Mouse (Mus musculus) cerebellum, postnatal 14 days (tissue): ENCODE results near the gene Trappc10.
A peak's percentile ranks its signal among the peaks of the same experiment; 100 is the strongest.

Source experiments
- DNase-seq, 2 experiments: peaks; one replicate each; pipeline ENCODE4 v3.0.0; 2021; ENCODE audit warnings: mixed read lengths in 2 of 2

The Trappc10 gene

GRCm38 (mm10) chr10:78244438-78245224 lies at the start of gene Trappc10:
TSS of gene Trappc10 (minus strand) at chr10:78244641.
- DNase-seq = peak; percentile 87 to 90

DNA sequence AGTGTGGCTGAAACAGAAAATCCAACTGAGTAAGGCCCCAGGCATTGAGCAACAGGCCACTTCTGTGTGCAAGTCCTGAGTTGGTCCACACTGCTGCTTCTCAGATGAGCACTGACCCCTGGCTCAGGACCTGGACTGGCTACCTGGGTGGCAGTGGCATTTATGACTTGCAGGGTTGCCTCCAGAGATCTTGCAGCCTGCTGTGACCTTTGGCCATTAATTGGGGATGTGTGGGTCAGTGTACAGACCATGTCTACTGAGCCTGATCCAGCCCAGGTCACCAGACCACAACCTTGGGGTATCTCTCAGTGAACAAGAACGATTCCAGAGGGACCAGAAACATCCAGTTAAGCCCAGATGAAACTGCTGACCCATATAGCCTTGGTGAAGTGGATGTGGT lies 49.1 kb upstream of the Trappc10 start:
- no peak for DNase-seq

GRCm38 (mm10) chr10:78292381-78292780 lies 47.9 kb upstream of the Trappc10 start:
- DNase-seq = no peak

GRCm38 (mm10) chr10:78290730-78291535 lies 46.5 kb upstream of the Trappc10 start:
- DNase-seq = no peak

GRCm38 (mm10) chr10:78288896-78289295 lies 44.5 kb upstream of the Trappc10 start:
- peak; percentile 73 to 79 for DNase-seq

DNA sequence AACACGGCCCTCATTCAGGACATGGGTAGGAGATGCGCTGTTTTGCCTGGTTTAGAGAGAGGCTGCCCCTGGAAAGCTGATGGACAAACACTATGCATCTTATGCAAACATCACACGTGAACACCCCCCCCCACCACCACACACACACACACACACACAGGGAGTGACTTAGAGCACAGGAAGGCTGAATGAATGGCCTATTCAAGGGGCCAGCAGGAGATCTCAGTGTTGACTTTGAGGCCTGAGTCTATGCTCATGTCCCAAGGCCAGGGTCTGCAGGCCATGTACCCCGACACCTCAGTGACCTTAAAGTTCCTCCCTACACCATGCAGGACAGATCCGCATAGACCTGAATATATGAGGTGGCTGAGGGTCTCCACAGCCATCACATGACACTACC lies 43.7 kb upstream of the Trappc10 start:
- no peak for DNase-seq

DNA sequence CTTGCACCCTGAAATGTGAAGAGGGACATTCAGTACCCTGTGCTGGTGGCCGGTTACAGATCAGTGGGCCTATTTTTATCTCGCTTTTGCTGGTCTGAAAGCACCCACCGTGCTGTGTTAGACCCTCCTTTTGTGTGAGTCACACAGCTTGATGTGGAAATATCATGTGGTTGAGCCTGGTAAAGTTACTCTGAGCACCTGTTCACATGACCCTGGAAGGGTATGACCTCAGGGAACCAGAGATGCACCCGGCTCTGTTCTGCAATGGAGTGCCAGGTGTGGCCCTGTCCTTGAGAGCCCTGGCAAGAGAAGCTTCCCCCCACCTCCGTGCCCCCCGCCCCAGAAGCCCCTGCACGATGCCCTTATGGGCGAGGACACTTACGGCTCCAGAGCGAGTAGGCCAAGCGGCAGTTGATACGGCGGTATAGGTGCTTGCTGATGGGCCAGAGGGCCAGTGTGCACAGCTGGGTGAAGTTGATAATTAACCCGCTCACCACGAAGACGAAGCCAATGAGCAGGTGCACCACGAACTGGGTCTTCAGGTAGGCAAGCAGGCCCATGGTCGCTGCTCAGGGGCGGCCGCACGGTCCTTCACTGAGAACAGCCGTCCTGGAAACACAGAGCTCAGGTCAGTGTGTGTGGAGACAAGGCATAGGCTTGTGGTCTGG lies 43.2 kb upstream of the Trappc10 start:
- no peak for DNase-seq

- DNase-seq = no peak
Measured at GRCm38 (mm10) chr10:78285959-78286358, 41.5 kb upstream of the Trappc10 start.

- DNase-seq = no peak
Measured at GRCm38 (mm10) chr10:78285409-78285808, 41.0 kb upstream of the Trappc10 start.

DNA sequence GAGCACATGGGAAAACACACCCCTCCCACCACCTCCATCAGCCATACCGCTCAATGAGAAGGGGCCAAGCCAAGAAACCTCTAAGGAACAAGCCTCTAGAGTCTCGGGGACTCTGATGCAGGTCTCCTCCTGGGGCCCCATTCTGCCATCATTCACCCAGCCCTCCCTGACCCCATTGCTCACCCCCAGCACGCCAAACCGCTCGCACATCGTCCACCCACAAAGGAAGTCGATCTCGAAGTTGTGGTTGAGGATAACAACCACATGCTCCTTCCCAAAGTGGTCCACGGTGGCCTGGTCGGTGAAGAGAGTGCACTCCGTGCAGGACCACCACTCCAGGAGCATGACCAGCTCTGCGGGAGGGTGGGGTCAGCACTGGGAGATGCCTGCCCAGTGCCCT lies 40.4 kb upstream of the Trappc10 start:
- no peak for DNase-seq

DNA sequence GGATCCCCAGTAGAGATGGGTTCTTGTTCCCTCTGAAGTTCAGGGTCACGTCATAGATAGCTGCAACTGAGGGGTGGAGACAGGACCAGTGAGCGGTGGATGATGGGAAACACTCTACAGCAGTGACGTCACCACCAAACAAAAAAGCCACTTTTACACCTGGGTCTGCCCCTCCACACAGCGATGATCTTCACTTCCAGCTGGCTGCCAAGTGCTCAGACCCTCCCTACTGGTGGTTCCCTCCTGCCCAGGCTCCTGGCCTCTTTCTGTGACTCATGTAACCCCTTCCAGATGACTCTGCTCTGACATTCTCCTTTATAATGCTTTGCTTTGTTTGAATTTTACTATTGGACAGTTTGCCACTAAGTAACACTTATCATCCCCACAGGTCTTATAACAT lies 38.0 kb upstream of the Trappc10 start:
- DNase-seq = no peak

GRCm38 (mm10) chr10:78280486-78280885 lies 36.0 kb upstream of the Trappc10 start:
- no peak for DNase-seq

- DNase-seq = peak; percentile 77
Measured at GRCm38 (mm10) chr10:78279210-78279609, 34.8 kb upstream of the Trappc10 start.

- DNase-seq = peak; percentile 38 to 55
Measured at GRCm38 (mm10) chr10:78277835-78278234, 33.4 kb upstream of the Trappc10 start.

GRCm38 (mm10) chr10:78276242-78276641 lies 31.8 kb upstream of the Trappc10 start:
- no peak for DNase-seq

DNA sequence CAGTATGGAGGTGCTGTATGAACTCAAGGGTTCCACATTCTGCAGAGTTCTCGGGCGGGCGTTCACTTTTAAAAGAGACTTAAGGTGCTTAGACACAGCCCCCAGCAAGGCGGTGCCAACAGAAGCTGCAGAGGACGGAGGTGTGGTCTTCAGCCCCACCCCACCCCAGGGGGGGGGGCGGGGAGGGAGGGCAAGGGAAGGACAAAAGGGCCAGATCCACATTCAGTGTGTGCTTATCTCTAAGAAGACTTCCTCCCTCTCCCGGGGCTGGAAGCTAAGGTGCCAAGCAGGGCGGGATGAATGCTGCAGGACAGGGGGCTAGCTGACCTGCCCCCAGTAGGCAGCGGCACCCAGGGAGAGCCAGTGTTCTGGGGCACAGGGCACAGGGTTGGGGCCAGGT lies 28.5 kb upstream of the Trappc10 start:
- no peak for DNase-seq

GRCm38 (mm10) chr10:78265881-78266280 lies 21.4 kb upstream of the Trappc10 start:
- DNase-seq = no peak

- DNase-seq = no peak
Measured at GRCm38 (mm10) chr10:78264735-78265134, 20.3 kb upstream of the Trappc10 start.

- peak; percentile 57 for DNase-seq
Measured at GRCm38 (mm10) chr10:78260916-78261650, 16.6 kb upstream of the Trappc10 start.

DNA sequence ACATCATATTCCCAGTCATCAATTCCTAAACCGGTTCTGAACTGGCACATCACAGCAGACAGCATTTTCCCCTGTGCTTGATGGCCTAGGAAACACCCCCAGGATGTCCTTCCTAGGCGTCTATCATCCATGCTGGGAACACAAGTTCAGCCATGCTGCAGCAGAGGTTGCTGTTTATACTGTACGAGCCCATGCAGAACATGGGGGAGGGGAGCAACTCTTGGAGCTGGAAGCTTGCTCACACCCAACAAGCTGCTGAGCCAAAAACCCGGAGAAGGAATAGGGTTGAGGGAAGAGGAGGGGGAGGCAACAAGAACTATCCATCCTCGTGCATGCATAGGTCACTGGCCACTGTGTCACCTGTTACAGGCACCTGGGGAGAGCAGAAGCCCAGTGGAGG lies 15.9 kb upstream of the Trappc10 start:
- DNase-seq = peak in 1 of 2 experiments; percentile 53

DNA sequence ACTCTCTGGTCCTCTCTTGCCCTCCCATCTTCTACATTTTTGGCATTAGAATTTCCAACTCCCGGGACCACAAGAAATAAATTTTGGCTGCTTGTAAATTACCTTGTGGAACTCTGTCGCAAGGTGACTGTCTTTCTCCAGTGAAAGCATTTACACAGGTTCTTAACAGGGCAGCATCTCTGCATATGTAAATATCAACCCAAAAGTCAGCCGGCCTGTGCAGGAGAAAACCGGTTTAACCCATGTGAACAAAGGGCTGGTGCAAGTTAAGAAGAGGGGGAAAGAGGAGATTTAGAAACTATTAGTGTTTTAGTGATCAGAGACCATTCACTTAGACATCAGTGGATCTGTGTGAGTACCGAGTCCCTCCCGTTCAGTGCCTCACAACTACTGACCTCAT lies 15.3 kb upstream of the Trappc10 start:
- DNase-seq = no peak

- no peak for DNase-seq
Measured at GRCm38 (mm10) chr10:78259230-78259629, 14.8 kb upstream of the Trappc10 start.
